23 mouse cellular contexts compared by ENCODE assay signal in genomic region chr14:79242386-79242720, GRCm38 (mm10). TPM values are rescaled to one million over a fixed set of nuclear protein-coding genes. Genes with fewer than 3 reads are reported as not detected.
"Had no signal": no experiment of that assay in that cellular context is flagged by ENCODE, and none has a peak within 500 bp of the region (broad histone marks: within the 10 kb centered on the region; RNA-seq: fewer than 3 reads in every experiment).

No protein-coding gene starts in this region.

- DNase-seq: lung, adult 18-20 months; lung, embryonic 14.5 days; lung, postnatal 10 days; lung, postnatal 4 days; midbrain, embryonic 14.5 days; retina, postnatal 1 day; right cerebral cortex, adult 18-20 months; right cerebral cortex, postnatal 25 days; right cerebral cortex, postnatal 4 days; spleen, adult 18-20 months had no signal

- H3K9ac ChIP-seq: lung, embryonic 14.5 days; midbrain, embryonic 12.5 days; neural tube, embryonic 13.5 days; neural tube, embryonic 15.5 days had no signal

- H3K36me3 ChIP-seq: midbrain, embryonic 10.5 days; midbrain, embryonic 12.5 days; neural tube, embryonic 13.5 days; neural tube, embryonic 15.5 days had no signal

- H3K27me3 ChIP-seq: midbrain, embryonic 12.5 days; neural tube, embryonic 13.5 days; neural tube, embryonic 15.5 days had no signal

- ATAC-seq: midbrain, embryonic 16.5 days had no signal

- H3K9me3 ChIP-seq: midbrain, embryonic 12.5 days; neural tube, embryonic 15.5 days had no signal

- H3K4me1 ChIP-seq: neural tube, embryonic 15.5 days had no signal

- H3K4me2 ChIP-seq: lung, embryonic 14.5 days; midbrain, embryonic 12.5 days; neural tube, embryonic 13.5 days; neural tube, embryonic 15.5 days had no signal

- H3K27ac ChIP-seq: midbrain, embryonic 10.5 days; midbrain, embryonic 12.5 days; neural tube, embryonic 13.5 days; neural tube, embryonic 15.5 days had no signal

- H3K4me3 ChIP-seq: midbrain, embryonic 10.5 days; midbrain, embryonic 12.5 days; myocyte; neural tube, embryonic 13.5 days; neural tube, embryonic 15.5 days had no signal

RNA-seq across cellular contexts. Expression of gene Zfp957, which starts 4.8 kb away (rescaled TPM):
- total RNA-seq: megakaryocyte, adult 5-6 weeks; megakaryocyte-erythroid progenitor cell, adult 5-6 weeks had no signal
- polyA plus RNA-seq: lung, embryonic 14.5 days; lung, embryonic 16.5 days; midbrain, embryonic 10.5 days; midbrain, embryonic 12.5 days; midbrain, embryonic 14.5 days; midbrain, embryonic 16.5 days; myocyte; neural tube, embryonic 11.5 days; neural tube, embryonic 13.5 days; neural tube, embryonic 15.5 days; small intestine, adult 2 months; stomach, embryonic 14.5 days; stomach, embryonic 16.5 days had no signal
